Comparison of ENCODE assay signal across 9 mouse cellular contexts in genomic region chr8:50967386-50967785, GRCm38 (mm10).
DNase-seq lines count a peak whose midpoint lies in the region; ATAC-seq lines count a peak whose summit lies in the region.
"Had no signal": no experiment of that assay in that cellular context is flagged by ENCODE, and none has a peak within 500 bp of the region (broad histone marks: within the 10 kb centered on the region; RNA-seq: fewer than 3 reads in every experiment).

No protein-coding gene starts in this region.

- H3K4me3 ChIP-seq in forebrain, embryonic 14.5 days (ENCODE audit: low read depth, low read length), result no peak overlapping the region
- no peak overlapping the region for H3K4me3 ChIP-seq in forebrain, embryonic 15.5 days
- H3K4me3 ChIP-seq: forebrain, embryonic 13.5 days had no signal

- intact Hi-C loops in left cerebral cortex, postnatal 10 days (cut with DNase I), result no loop called here
- intact Hi-C loops in heart, postnatal 25 days (cut with DNase I), result no loop called here

- no peaks in the 10 kb centered on the region for H3K36me3 ChIP-seq in forebrain, embryonic 14.5 days (ENCODE audit: control insufficient read depth, insufficient read depth, low read length)
- no peaks in the 10 kb centered on the region for H3K36me3 ChIP-seq in forebrain, embryonic 15.5 days

- no peak overlapping the region for H3K9ac ChIP-seq in forebrain, embryonic 14.5 days (ENCODE audit: low read length)
- H3K9ac ChIP-seq in forebrain, embryonic 15.5 days (replicated peaks), result no peak overlapping the region
- H3K9ac ChIP-seq: forebrain, embryonic 13.5 days had no signal

- 54% methylated on average over 4 of the region's 4 CpGs for WGBS in forebrain, embryonic 14.5 days
- 51% methylated on average over 4 of the region's 4 CpGs for WGBS in forebrain, embryonic 15.5 days

- no peak overlapping the region for H3K27ac ChIP-seq in forebrain, embryonic 14.5 days (ENCODE audit: low read depth, low read length)
- H3K27ac ChIP-seq in forebrain, embryonic 15.5 days (replicated peaks), result no peak overlapping the region
- H3K27ac ChIP-seq: forebrain, embryonic 13.5 days had no signal

- peak; percentile 69 for DNase-seq in forebrain, embryonic 14.5 days (ENCODE audit: low spot score)
- DNase-seq in 3T3-L1 (ENCODE audit: low read depth, low spot score), result peak; percentile 17
- DNase-seq in embryo, embryonic 10.5 days (ENCODE audit: low spot score), result peak; percentile 39
- peak; percentile 2 to 39 for DNase-seq in left cerebral cortex, postnatal 10 days (ENCODE audit: extremely low spot score in 1 of 2, low spot score in 2 of 2)
- DNase-seq in heart, postnatal 25 days (ENCODE audit: low spot score), result no peak
- DNase-seq in adrenal gland, postnatal 10 days, result no peak
- DNase-seq in gastrocnemius, postnatal 10 days, result no peak

- H3K4me1 ChIP-seq in forebrain, embryonic 14.5 days (ENCODE audit: control insufficient read depth, insufficient read depth, low read length), result no peaks in the 10 kb centered on the region
- no peaks in the 10 kb centered on the region for H3K4me1 ChIP-seq in forebrain, embryonic 15.5 days
- H3K4me1 ChIP-seq: forebrain, embryonic 13.5 days had no signal

- ATAC-seq in forebrain, embryonic 14.5 days, result no peak
- ATAC-seq in forebrain, embryonic 15.5 days (replicated peaks), result no peak
- ATAC-seq: forebrain, embryonic 13.5 days had no signal

- H3K9me3 ChIP-seq in forebrain, embryonic 14.5 days (replicated peaks; ENCODE audit: control insufficient read depth, low read length), result no peaks in the 10 kb centered on the region
- no peaks in the 10 kb centered on the region for H3K9me3 ChIP-seq in forebrain, embryonic 15.5 days
- H3K9me3 ChIP-seq: forebrain, embryonic 13.5 days had no signal

- H3K4me2 ChIP-seq in forebrain, embryonic 14.5 days (ENCODE audit: low read length), result no peak overlapping the region
- H3K4me2 ChIP-seq in forebrain, embryonic 15.5 days (replicated peaks), result no peak overlapping the region
- H3K4me2 ChIP-seq: forebrain, embryonic 13.5 days had no signal

- no peaks in the 10 kb centered on the region for H3K27me3 ChIP-seq in forebrain, embryonic 14.5 days (replicated peaks; ENCODE audit: control insufficient read depth, insufficient read depth, low read length)
- no peaks in the 10 kb centered on the region for H3K27me3 ChIP-seq in forebrain, embryonic 15.5 days
- H3K27me3 ChIP-seq: forebrain, embryonic 13.5 days had no signal

Comparison
In these comparisons a context has a peak if more than half of its experiments do, and no peak if none do; other contexts are left out.
1. DNase-seq: peak in forebrain, embryonic 14.5 days (single experiment), 3T3-L1 (single experiment), embryo, embryonic 10.5 days (single experiment) and left cerebral cortex, postnatal 10 days (2 of 2); none in heart, postnatal 25 days (single experiment), adrenal gland, postnatal 10 days (single experiment) and gastrocnemius, postnatal 10 days (single experiment).